ENCODE assay signal across 8 mouse cellular contexts in genomic region chrX:93700528-93701225, GRCm38 (mm10). TPM values are rescaled to one million over a fixed set of nuclear protein-coding genes. Genes with fewer than 3 reads are reported as not detected.
DNase-seq lines count a peak whose midpoint lies in the region; ATAC-seq and TF ChIP-seq lines count a peak whose summit lies in the region.

No protein-coding gene starts in this region.

- H3K4me1 ChIP-seq in limb, embryonic 14.5 days (ENCODE audit: control insufficient read depth, insufficient read depth, low read length) = no peaks in the 10 kb centered on the region
- no peaks in the 10 kb centered on the region for H3K4me1 ChIP-seq in midbrain, postnatal 0 days (ENCODE audit: insufficient read depth, low read length)
- no peaks in the 10 kb centered on the region for H3K4me1 ChIP-seq in stomach, embryonic 16.5 days (ENCODE audit: control insufficient read depth, insufficient read depth, low read length)

- no peaks in the 10 kb centered on the region for H3K36me3 ChIP-seq in limb, embryonic 14.5 days (ENCODE audit: control insufficient read depth, insufficient read depth, low read length)
- no peaks in the 10 kb centered on the region for H3K36me3 ChIP-seq in midbrain, postnatal 0 days (ENCODE audit: insufficient read depth, low read length)
- H3K36me3 ChIP-seq in stomach, embryonic 16.5 days (ENCODE audit: control insufficient read depth, insufficient read depth, low read length) = no peaks in the 10 kb centered on the region

- no peak overlapping the region for H3K4me3 ChIP-seq in limb, embryonic 14.5 days (replicated peaks; ENCODE audit: low read length)
- no peak overlapping the region for H3K4me3 ChIP-seq in midbrain, postnatal 0 days (ENCODE audit: low read depth, low read length)
- H3K4me3 ChIP-seq in stomach, embryonic 16.5 days (replicated peaks; ENCODE audit: low read length) = no peak overlapping the region; the same call in 1 of the 2 replicates

- H3K4me2 ChIP-seq in limb, embryonic 14.5 days (replicated peaks; ENCODE audit: low read depth, low read length, severe bottlenecking) = no peak overlapping the region
- H3K4me2 ChIP-seq in midbrain, postnatal 0 days (ENCODE audit: low read depth, low read length, poor library complexity, severe bottlenecking) = no peak overlapping the region
- H3K4me2 ChIP-seq in stomach, embryonic 16.5 days (ENCODE audit: low read depth, low read length) = 0 out of 2 replicates have a peak overlapping the region, but pooled peaks have one; percentile 4

- H3K9me3 ChIP-seq in limb, embryonic 14.5 days (ENCODE audit: control insufficient read depth, low read length) = no peaks in the 10 kb centered on the region
- H3K9me3 ChIP-seq in midbrain, postnatal 0 days (ENCODE audit: low read length) = no peaks in the 10 kb centered on the region
- no peaks in the 10 kb centered on the region for H3K9me3 ChIP-seq in stomach, embryonic 16.5 days (replicated peaks; ENCODE audit: control insufficient read depth, low read length)

- H3K27me3 ChIP-seq in limb, embryonic 14.5 days (ENCODE audit: control insufficient read depth, insufficient read depth, low read length) = no peaks in the 10 kb centered on the region
- H3K27me3 ChIP-seq in midbrain, postnatal 0 days (ENCODE audit: insufficient read depth, low read length) = no peaks in the 10 kb centered on the region
- no peaks in the 10 kb centered on the region; the same call in 1 of the 2 replicates for H3K27me3 ChIP-seq in stomach, embryonic 16.5 days (ENCODE audit: control insufficient read depth, insufficient read depth, low read length)

- H3K9ac ChIP-seq in limb, embryonic 14.5 days (ENCODE audit: low read depth, low read length, severe bottlenecking) = no peak overlapping the region
- no peak overlapping the region for H3K9ac ChIP-seq in midbrain, postnatal 0 days (replicated peaks; ENCODE audit: low read length, poor library complexity, severe bottlenecking)
- no peak overlapping the region for H3K9ac ChIP-seq in stomach, embryonic 16.5 days (ENCODE audit: low read length)

- TF ChIP-seq POLR2A in limb, embryonic 14.5 days (IDR thresholded peaks at IDR 0.05; ENCODE audit: borderline replicate concordance, extremely low read depth, insufficient read depth, insufficient read length) = no peak

- no peak overlapping the region for H3K27ac ChIP-seq in limb, embryonic 14.5 days (replicated peaks; ENCODE audit: low read depth, low read length)
- H3K27ac ChIP-seq in midbrain, postnatal 0 days (ENCODE audit: low read depth, low read length) = no peak overlapping the region
- no peak overlapping the region for H3K27ac ChIP-seq in stomach, embryonic 16.5 days (ENCODE audit: low read length)

- peak; percentile 92 for ATAC-seq in inflammation-experienced regulatory T-cells, adult 6 months
- ATAC-seq in limb, embryonic 14.5 days (ENCODE audit: low FRiP score, low read depth) = 0 out of 2 replicates have a peak, but pooled peaks have one; percentile 30
- ATAC-seq in midbrain, postnatal 0 days (ENCODE audit: low FRiP score) = no peak
- peak; percentile 80; the same call in 1 of the 2 replicates for ATAC-seq in stomach, embryonic 16.5 days (ENCODE audit: insufficient read depth, low FRiP score)

- intact Hi-C loops in gastrocnemius, postnatal 36 days (cut with DNase I) = no loop called here

- peak; percentile 94 for DNase-seq in 3T3-L1 (ENCODE audit: low read depth, low spot score)
- DNase-seq in adrenal gland, adult (ENCODE audit: inconsistent age in 2 of 2, low spot score in 1 of 2) = peak; percentile 62 to 83
- peak; percentile 44 for DNase-seq in embryo, embryonic 11 days
- peak; percentile 22 to 33 for DNase-seq in gastrocnemius, postnatal 36 days
- DNase-seq in limb, embryonic 14.5 days (ENCODE audit: low spot score) = peak; percentile 71
- peak; percentile 64 for DNase-seq in midbrain, postnatal 0 days (ENCODE audit: low spot score)

- WGBS in limb, embryonic 14.5 days = 49% methylated on average over 8 of the region's 8 CpGs
- WGBS in midbrain, postnatal 0 days = 54% methylated on average over 8 of the region's 8 CpGs
- WGBS in stomach, embryonic 16.5 days = 32% methylated on average over 8 of the region's 8 CpGs

- TF ChIP-seq CTCF in midbrain, postnatal 0 days (IDR thresholded peaks at IDR 0.05) = no peak

RNA-seq across cellular contexts. Expression of gene Pcyt1b, which starts 46.0 kb away (rescaled TPM):
- under 1 TPM in 1 of 2 experiments, not detected in 1; 0.10 TPM for total RNA-seq in gastrocnemius, postnatal 36 days (2021)
- polyA plus RNA-seq in inflammation-experienced regulatory T-cells, adult 6 months (2017; shearing (Covaris generic)) = 1 to 10 TPM; 1.4 to 3.2 (median 1.5) TPM
- 3.3 and 3.4 TPM in 2 replicates for polyA plus RNA-seq in limb, embryonic 14.5 days (2012; rRNA removed)
- polyA plus RNA-seq in limb, embryonic 14.5 days (2014; fragmentation: Nextera tagmentation; extraction: Ambion mirVana) = 2.1 and 2.4 TPM in 2 replicates
- total RNA-seq in midbrain, postnatal 0 days (2014; rRNA removed) = 23.7 and 24.5 TPM in 2 replicates
- 15.3 and 17.5 TPM in 2 replicates for polyA plus RNA-seq in midbrain, postnatal 0 days (2015; fragmentation: Nextera tagmentation; extraction: Ambion mirVana)
- 2.8 and 3.1 TPM in 2 replicates for polyA plus RNA-seq in stomach, embryonic 16.5 days (2015; fragmentation: Nextera tagmentation; extraction: Ambion mirVana)

Comparison
In these comparisons a context has a peak if more than half of its experiments do, and no peak if none do; other contexts are left out.
1. DNase-seq: peak in every context shown above with its lines; median percentile 94 in 3T3-L1; 72 in adrenal gland, adult; 71 in limb, embryonic 14.5 days; 64 in midbrain, postnatal 0 days; 44 in embryo, embryonic 11 days; 28 in gastrocnemius, postnatal 36 days.